Mouse (Mus musculus): ENCODE results near the gene Adgrv1. TPM values are rescaled to one million over a fixed set of nuclear protein-coding genes. Genes with fewer than 3 reads are reported as not detected.

Gene Adgrv1
- total and polyA plus RNA-seq, 3 experiments = 0.17 to 0.44 (median 0.27) TPM

GRCm38 (mm10) chr13:81234031-81234430 lies 398.9 kb downstream of the Adgrv1 start:
- no peak overlapping the region for H3K9ac ChIP-seq (ENCODE audit: insufficient read depth, low read depth)
- dilution Hi-C loops (cut with MboI; ENCODE audit: extremely low pct_ligation_motif_present, extremely low pct_unique_long_range_greater_than_20kb, low sequenced_read_pairs) = no loop called here
- TF ChIP-seq EP300 (IDR thresholded peaks at IDR 0.05; ENCODE audit: low read length) (no peak), HCFC1 (IDR thresholded peaks at IDR 0.05; ENCODE audit: low read depth, low read length) (no peak), MAFK (IDR thresholded peaks at IDR 0.05; ENCODE audit: insufficient replicate concordance, low read length) (no peak), KAT2A (IDR thresholded peaks at IDR 0.05; ENCODE audit: insufficient replicate concordance, low read length) (no peak), RCOR1 (conservative IDR thresholded peaks at IDR 0.05; ENCODE audit: low read depth, low read length) (no peak), SIN3A (IDR thresholded peaks at IDR 0.05; ENCODE audit: low read length) (no peak), MXI1 (IDR thresholded peaks at IDR 0.05; ENCODE audit: low read depth, low read length) (no peak)
- no peak overlapping the region for H3K27ac ChIP-seq (ENCODE audit: insufficient read depth, low read depth)
- no peaks in the 10 kb centered on the region for H3K36me3 ChIP-seq (replicated peaks in 1 of 2; ENCODE audit: control insufficient read depth in 1 of 2, insufficient read depth in 1 of 2, low read length in 1 of 2)
- no peaks in the 10 kb centered on the region for H3K27me3 ChIP-seq (replicated peaks)
- no peak for DNase-seq (ENCODE audit: extremely low read depth)
- in situ Hi-C loops (cut with MboI; ENCODE audit: low pct_ligation_motif_present, low pct_unique_long_range_greater_than_20kb, low sequenced_read_pairs) = no loop called here
- no peaks in the 10 kb centered on the region for H3K9me3 ChIP-seq (replicated peaks; ENCODE audit: low read length)
- no peak overlapping the region for H3K4me3 ChIP-seq (replicated peaks in 1 of 3; ENCODE audit: low read depth in 2 of 3, low read length in 2 of 3, poor library complexity in 1 of 3)
- H3K4me1 ChIP-seq (ENCODE audit: control insufficient read depth in 1 of 2, insufficient read depth in 2 of 2) = peaks cover 0 to 14% of the 10 kb centered on the region in 2 experiments; a peak in 2 of 4 replicates
- H3K79me2 ChIP-seq (replicated peaks; ENCODE audit: control insufficient read depth, extremely low read depth, insufficient read depth, poor library complexity, severe bottlenecking) = no peaks in the 10 kb centered on the region
- no peak overlapping the region for H3K4me2 ChIP-seq (ENCODE audit: insufficient read depth, low read depth, poor library complexity, severe bottlenecking)

- in situ Hi-C loops (cut with MboI; ENCODE audit: low pct_ligation_motif_present, low pct_unique_long_range_greater_than_20kb, low sequenced_read_pairs) (no loop called here), dilution Hi-C loops (cut with MboI; ENCODE audit: extremely low pct_ligation_motif_present, extremely low pct_unique_long_range_greater_than_20kb, low sequenced_read_pairs) (no loop called here)
- Histone ChIP-seq H3K9ac (ENCODE audit: insufficient read depth, low read depth) (no peak overlapping the region), H3K4me1 (ENCODE audit: control insufficient read depth in 1 of 2, insufficient read depth in 2 of 2) (peaks cover 0 to 4% of the 10 kb centered on the region in 2 experiments; a peak in 1 of 4 replicates), H3K27me3 (replicated peaks) (no peaks in the 10 kb centered on the region), H3K27ac (ENCODE audit: insufficient read depth, low read depth) (no peak overlapping the region), H3K4me3 (replicated peaks in 1 of 3; ENCODE audit: low read depth in 2 of 3, low read length in 2 of 3, poor library complexity in 1 of 3) (no peak overlapping the region), H3K79me2 (replicated peaks; ENCODE audit: control insufficient read depth, extremely low read depth, insufficient read depth, poor library complexity, severe bottlenecking) (no peaks in the 10 kb centered on the region), H3K36me3 (replicated peaks in 1 of 2; ENCODE audit: control insufficient read depth in 1 of 2, insufficient read depth in 1 of 2, low read length in 1 of 2) (no peaks in the 10 kb centered on the region), H3K4me2 (ENCODE audit: insufficient read depth, low read depth, poor library complexity, severe bottlenecking) (no peak overlapping the region), H3K9me3 (replicated peaks; ENCODE audit: low read length) (no peaks in the 10 kb centered on the region)
- no peak for DNase-seq (ENCODE audit: extremely low read depth)
- TF ChIP-seq RCOR1 (conservative IDR thresholded peaks at IDR 0.05; ENCODE audit: low read depth, low read length) (no peak), EP300 (IDR thresholded peaks at IDR 0.05; ENCODE audit: low read length) (no peak), POLR2A (IDR thresholded peaks at IDR 0.05; ENCODE audit: low read depth, low read length) (no peak), TBP (conservative IDR thresholded peaks at IDR 0.05; ENCODE audit: low read depth, low read length) (no peak), MXI1 (IDR thresholded peaks at IDR 0.05; ENCODE audit: low read depth, low read length) (no peak), CHD1 (IDR thresholded peaks at IDR 0.05; ENCODE audit: low read depth, low read length) (no peak), ZKSCAN1 (IDR thresholded peaks at IDR 0.05; ENCODE audit: borderline replicate concordance, low read depth, low read length) (no peak), USF2 (conservative IDR thresholded peaks at IDR 0.05; ENCODE audit: low read depth, low read length) (no peak), ZMIZ1 (IDR thresholded peaks at IDR 0.05; ENCODE audit: low read depth, low read length) (no peak), USF1 (IDR thresholded peaks at IDR 0.05; ENCODE audit: low read depth, low read length) (no peak), MAFK (IDR thresholded peaks at IDR 0.05; ENCODE audit: insufficient replicate concordance, low read length) (no peak), SMC3 (IDR thresholded peaks at IDR 0.05; ENCODE audit: low read depth, low read length) (no peak), UBTF (IDR thresholded peaks at IDR 0.05; ENCODE audit: low read depth, low read length) (no peak), JUN (IDR thresholded peaks at IDR 0.05; ENCODE audit: insufficient read depth, low read depth, low read length) (no peak), ZC3H11A (IDR thresholded peaks at IDR 0.05; ENCODE audit: low read depth, low read length) (no peak), KAT2A (IDR thresholded peaks at IDR 0.05; ENCODE audit: insufficient replicate concordance, low read length) (no peak)
These were observed 400.1 kb downstream of the Adgrv1 start for GRCm38 (mm10) chr13:81232839-81233238.

Measured in CH12.LX (cell line).